Mouse (Mus musculus) heart, embryonic 14.5 days (tissue): ENCODE data around the gene Nt5c2. TPM values are rescaled to one million over a fixed set of nuclear protein-coding genes. Genes with fewer than 3 reads are reported as not detected.

ENCODE experiments used
- ATAC-seq: fragments of 200-750 bp; cut with Nextera tagmentation; 2 replicates; pipeline ENCODE4 v1.8.0; 2017; ENCODE audit warnings: low read depth, moderate TSS enrichment; ENCODE audit not compliant: insufficient number of reproducible peaks, insufficient read depth, low FRiP score
- H3K27ac ChIP-seq, 2 experiments: fragments of 200-500 bp in 1 of 2; fragments of 300-500 bp in 1 of 2; sonication (generic) in 1 of 2; replicated peaks in 1 of 2; 2 replicates each; pipeline ENCODE4 v1.5.1; 2012 to 2014; ENCODE audit warnings: low read depth in 2 of 2, low read length in 2 of 2, control low read depth in 1 of 2, mild to moderate bottlenecking in 1 of 2, mixed read lengths in 1 of 2; ENCODE audit not compliant: control insufficient read depth in 1 of 2, insufficient read depth in 1 of 2
- H3K27me3 ChIP-seq: fragments of 300-500 bp; sonication (generic); 2 replicates; pipeline ENCODE4 v1.6.1; 2014; ENCODE audit warnings: mild to moderate bottlenecking, low read length, control low read depth; ENCODE audit not compliant: control insufficient read depth, insufficient read depth
- H3K36me3 ChIP-seq: fragments of 300-500 bp; sonication (generic); 2 replicates; pipeline ENCODE4 v1.6.1; 2014; ENCODE audit warnings: mild to moderate bottlenecking, control low read depth, low read length, mixed read lengths; ENCODE audit not compliant: control insufficient read depth, insufficient read depth
- H3K4me1 ChIP-seq, 2 experiments: fragments of 200-500 bp in 1 of 2; fragments of 300-500 bp in 1 of 2; sonication (generic) in 1 of 2; 2 replicates each; pipeline ENCODE4 v1.6.1; 2012 to 2014; ENCODE audit warnings: low read length in 2 of 2, control low read depth in 1 of 2, mixed read lengths in 1 of 2; ENCODE audit not compliant: control insufficient read depth in 2 of 2, insufficient read depth in 2 of 2
- H3K4me2 ChIP-seq: fragments of 300-500 bp; sonication (generic); 2 replicates; pipeline ENCODE4 v1.6.1; 2014; ENCODE audit warnings: mild to moderate bottlenecking, low read length
- H3K4me3 ChIP-seq, 2 experiments: fragments of 200-500 bp in 1 of 2; fragments of 300-500 bp in 1 of 2; sonication (generic) in 1 of 2; 2 replicates each; pipeline ENCODE4 v1.5.1; 2012 to 2014; ENCODE audit warnings: low read length in 2 of 2, mild to moderate bottlenecking in 2 of 2, control low read depth in 1 of 2, low read depth in 1 of 2, moderate library complexity in 1 of 2; ENCODE audit not compliant: control insufficient read depth in 1 of 2, insufficient read depth in 1 of 2
- H3K9ac ChIP-seq: fragments of 300-500 bp; sonication (generic); 2 replicates; pipeline ENCODE4 v1.6.1; 2014; ENCODE audit warnings: mild to moderate bottlenecking, low read length
- H3K9me3 ChIP-seq: fragments of 300-500 bp; sonication (generic); 2 replicates; pipeline ENCODE4 v1.6.1; 2016; ENCODE audit warnings: low read length, control low read depth; ENCODE audit not compliant: control insufficient read depth
- WGBS: fragments of 180-500 bp; shearing (Covaris S2); extraction: QIAGEN DNeasy Blood & Tissue Kit; methylation state at CpG from one replicate; pipeline ENCODE4 v1.1.7; 2014; 5-methylcytosine and 5-hydroxymethylcytosine counted together
- polyA plus RNA-seq: library from polyadenylated mRNA; unstranded; fragments of >200 nt; fragmentation: Nextera tagmentation; extraction: Ambion mirVana; gene quantifications from 2 replicates; pipeline ENCODE4 v1.2.1, GENCODE M21; 2014

Nt5c2 gene
- polyA plus RNA-seq, 1 experiment from 2014 or later = 126 TPM

DNA sequence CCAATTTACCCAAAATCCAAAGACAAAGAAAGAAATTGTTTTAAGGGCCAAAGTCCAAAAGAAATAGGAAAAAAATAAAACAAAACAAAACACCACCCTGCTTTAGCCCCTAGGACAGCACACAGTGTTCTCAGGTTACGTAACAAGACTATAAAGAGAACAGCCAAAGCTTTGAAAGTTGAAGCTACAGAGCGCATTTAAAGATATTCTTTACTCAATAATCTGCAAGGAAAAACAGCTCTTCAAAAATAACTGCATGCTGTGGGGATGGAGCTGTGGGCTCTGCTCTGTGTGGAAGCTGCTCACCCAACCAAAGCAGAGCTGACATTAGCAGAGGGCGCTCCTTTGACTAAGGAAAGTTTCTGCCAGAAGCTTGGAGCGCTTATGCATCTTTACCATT is 106.0 kb downstream of the Nt5c2 start:
- no peaks in the 10 kb centered on the region for H3K9me3 ChIP-seq
- ATAC-seq = no peak
- WGBS = 82% methylated on average over 4 of the region's 4 CpGs
- H3K27me3 ChIP-seq = no peaks in the 10 kb centered on the region
- no peak overlapping the region for H3K27ac ChIP-seq
- no peak overlapping the region for H3K4me3 ChIP-seq
- H3K9ac ChIP-seq = no peak overlapping the region
- peaks cover 2 to 3% of the 10 kb centered on the region in 2 experiments; a peak in 3 of 4 replicates for H3K4me1 ChIP-seq
- no peak overlapping the region for H3K4me2 ChIP-seq
- peaks cover 9% of the 10 kb centered on the region for H3K36me3 ChIP-seq

DNA sequence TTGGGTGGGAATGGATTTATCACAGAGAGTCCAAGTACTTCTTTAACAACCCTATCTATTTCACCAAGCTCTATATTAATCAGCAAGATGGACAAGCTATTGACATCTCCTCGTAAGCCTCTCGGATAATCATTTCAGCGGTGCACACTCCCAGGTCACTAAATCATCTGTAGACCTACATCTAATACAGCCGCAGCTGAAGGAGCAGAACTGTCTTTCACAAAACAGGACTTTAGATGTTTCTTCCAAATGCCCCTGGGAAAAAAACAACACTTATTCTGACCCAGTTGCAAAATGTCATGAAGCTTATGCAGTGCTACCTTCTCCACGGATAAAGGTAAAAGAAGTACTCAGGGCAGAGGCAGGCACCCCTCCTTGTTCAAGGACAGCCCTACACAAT is 106.7 kb downstream of the Nt5c2 start:
- WGBS = 83% methylated on average over 5 of the region's 5 CpGs
- H3K9me3 ChIP-seq = no peaks in the 10 kb centered on the region
- H3K4me2 ChIP-seq = no peak overlapping the region
- ATAC-seq = no peak
- H3K27ac ChIP-seq = no peak overlapping the region
- no peak overlapping the region for H3K9ac ChIP-seq
- peaks cover 2 to 3% of the 10 kb centered on the region in 2 experiments; a peak in 3 of 4 replicates for H3K4me1 ChIP-seq
- no peak overlapping the region for H3K4me3 ChIP-seq
- no peaks in the 10 kb centered on the region for H3K27me3 ChIP-seq
- H3K36me3 ChIP-seq = peaks cover 17% of the 10 kb centered on the region

DNA sequence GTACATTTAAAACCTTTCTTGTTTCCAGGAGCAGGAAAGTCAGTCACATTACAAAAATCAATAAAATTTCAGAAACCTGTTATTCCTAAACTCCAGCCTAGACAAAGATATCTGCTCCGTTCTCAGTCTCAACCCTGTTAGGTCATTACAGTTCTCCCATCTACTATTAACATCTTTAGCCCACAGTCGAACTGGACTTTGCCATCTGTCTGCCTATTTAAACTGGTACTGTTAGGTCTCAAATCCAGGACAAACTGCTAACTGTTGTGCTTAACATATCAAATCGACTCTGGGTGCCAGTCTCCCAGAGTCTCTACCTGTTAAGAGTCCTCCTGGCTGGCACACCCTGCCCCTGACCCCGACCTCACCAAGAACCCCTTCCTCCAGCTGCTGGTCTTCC is 109.0 kb downstream of the Nt5c2 start:
- H3K9ac ChIP-seq = no peak overlapping the region
- H3K36me3 ChIP-seq = peaks cover 26% of the 10 kb centered on the region
- 71% methylated on average over 4 of the region's 4 CpGs for WGBS
- no peaks in the 10 kb centered on the region for H3K9me3 ChIP-seq
- H3K27ac ChIP-seq = no peak overlapping the region
- no peak overlapping the region for H3K4me3 ChIP-seq
- no peaks in the 10 kb centered on the region for H3K27me3 ChIP-seq
- no peak for ATAC-seq
- peaks cover 2 to 6% of the 10 kb centered on the region in 2 experiments for H3K4me1 ChIP-seq
- no peak overlapping the region for H3K4me2 ChIP-seq

DNA sequence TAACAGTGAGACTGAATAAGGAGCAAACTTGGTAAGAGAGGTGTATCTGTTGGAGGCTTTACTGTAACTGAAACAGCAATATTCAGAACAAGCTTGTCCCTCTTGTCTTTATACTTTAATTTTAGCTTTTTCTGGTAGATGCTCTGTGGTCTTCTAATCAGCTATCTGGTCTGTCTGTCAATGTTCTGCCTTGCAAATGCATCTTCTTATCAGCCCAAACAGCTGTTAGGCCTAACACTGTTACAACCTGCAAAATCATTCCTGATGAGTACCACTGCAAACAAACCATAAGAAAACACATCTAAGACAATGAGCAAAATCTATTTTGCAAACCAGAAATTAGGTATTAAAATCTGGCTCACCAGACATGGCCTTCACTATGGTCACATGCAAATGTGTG is 109.6 kb downstream of the Nt5c2 start:
- no peak overlapping the region for H3K4me2 ChIP-seq
- H3K27ac ChIP-seq = no peak overlapping the region
- H3K4me1 ChIP-seq = peaks cover 4 to 11% of the 10 kb centered on the region in 2 experiments
- H3K36me3 ChIP-seq = peaks cover 26% of the 10 kb centered on the region
- ATAC-seq = no peak
- H3K9ac ChIP-seq = no peak overlapping the region
- no peak overlapping the region for H3K4me3 ChIP-seq
- H3K9me3 ChIP-seq = no peaks in the 10 kb centered on the region
- H3K27me3 ChIP-seq = no peaks in the 10 kb centered on the region

DNA sequence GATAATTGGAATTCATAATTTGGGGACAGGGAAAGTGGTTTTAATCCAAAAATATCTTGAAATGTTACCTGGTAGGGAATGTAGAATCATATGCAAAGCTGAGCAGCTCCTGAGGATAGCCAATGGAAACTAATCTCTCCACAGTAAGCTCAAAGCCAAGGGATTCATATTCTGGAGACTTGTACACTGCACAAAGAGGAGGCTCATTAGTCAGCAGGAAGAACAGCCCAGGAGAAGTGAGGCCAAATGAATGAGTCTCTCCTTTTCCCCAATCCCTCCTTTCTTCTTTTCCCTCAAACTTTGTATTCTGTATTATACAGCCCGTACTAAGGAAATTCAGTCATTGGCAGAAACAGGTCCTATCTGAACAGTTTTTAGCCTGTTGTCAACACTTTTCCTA is 110.0 kb downstream of the Nt5c2 start:
- peaks cover 26% of the 10 kb centered on the region for H3K36me3 ChIP-seq
- H3K4me1 ChIP-seq = peaks cover 5 to 16% of the 10 kb centered on the region in 2 experiments
- no peak overlapping the region for H3K4me2 ChIP-seq
- no peak for ATAC-seq
- H3K9me3 ChIP-seq = no peaks in the 10 kb centered on the region
- H3K27ac ChIP-seq = no peak overlapping the region
- no peak overlapping the region for H3K4me3 ChIP-seq
- H3K9ac ChIP-seq = no peak overlapping the region; the same call in 1 of the 2 replicates
- WGBS = 65% methylated on average over 1 of the region's 1 CpGs
- no peaks in the 10 kb centered on the region for H3K27me3 ChIP-seq

DNA sequence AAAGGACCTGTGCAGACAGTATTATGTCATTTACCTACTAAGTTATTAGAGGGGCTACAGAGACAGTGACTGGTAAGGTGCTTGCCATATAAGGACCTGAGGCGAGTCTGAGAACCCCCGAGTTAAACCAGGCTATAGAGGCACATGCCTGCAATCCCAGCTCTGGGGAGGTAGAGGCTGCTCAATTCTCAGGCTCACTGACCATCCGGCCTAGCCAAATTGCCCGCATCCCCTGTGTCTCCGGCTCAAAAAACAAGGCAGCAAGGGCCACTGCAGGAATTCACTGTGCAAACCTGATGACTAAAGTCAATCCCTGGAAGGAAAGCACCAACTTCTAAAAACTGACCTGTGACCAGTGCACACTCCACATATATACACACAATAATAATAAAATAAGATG is 111.6 kb downstream of the Nt5c2 start:
- no peak for ATAC-seq
- Histone ChIP-seq H3K36me3 (peaks cover 33% of the 10 kb centered on the region), H3K27ac (no peak overlapping the region), H3K9me3 (no peaks in the 10 kb centered on the region), H3K4me1 (peaks cover 11 to 26% of the 10 kb centered on the region in 2 experiments), H3K4me3 (no peak overlapping the region), H3K27me3 (no peaks in the 10 kb centered on the region), H3K4me2 (no peak overlapping the region), H3K9ac (no peak overlapping the region)
- 90% methylated on average over 5 of the region's 5 CpGs for WGBS

DNA sequence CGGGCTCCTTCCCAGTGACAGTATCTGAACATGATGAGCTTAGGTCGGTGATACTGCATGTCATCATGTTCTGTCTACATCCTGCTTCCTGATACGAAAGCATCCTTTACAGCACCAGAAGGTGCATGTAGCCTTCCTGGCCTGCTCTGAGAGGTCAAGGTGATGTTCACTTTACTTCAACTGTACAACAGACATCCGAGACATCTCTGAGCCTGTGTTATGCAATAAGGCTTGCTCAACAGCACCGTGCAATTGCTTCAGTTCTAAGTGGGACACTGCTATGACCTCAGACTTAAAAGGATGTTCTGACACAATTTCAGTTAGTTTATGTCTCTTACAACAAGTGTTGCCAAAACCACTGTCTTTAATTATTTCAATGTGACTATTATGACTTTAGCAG is 113.6 kb downstream of the Nt5c2 start:
- Histone ChIP-seq H3K27me3 (no peaks in the 10 kb centered on the region), H3K4me1 (peaks cover 11 to 26% of the 10 kb centered on the region in 2 experiments), H3K9ac (no peak overlapping the region), H3K27ac (no peak overlapping the region), H3K36me3 (peaks cover 51% of the 10 kb centered on the region), H3K4me3 (no peak overlapping the region), H3K9me3 (peaks cover 4% of the 10 kb centered on the region), H3K4me2 (no peak overlapping the region)
- no peak for ATAC-seq
- 74% methylated on average over 5 of the region's 5 CpGs for WGBS

DNA sequence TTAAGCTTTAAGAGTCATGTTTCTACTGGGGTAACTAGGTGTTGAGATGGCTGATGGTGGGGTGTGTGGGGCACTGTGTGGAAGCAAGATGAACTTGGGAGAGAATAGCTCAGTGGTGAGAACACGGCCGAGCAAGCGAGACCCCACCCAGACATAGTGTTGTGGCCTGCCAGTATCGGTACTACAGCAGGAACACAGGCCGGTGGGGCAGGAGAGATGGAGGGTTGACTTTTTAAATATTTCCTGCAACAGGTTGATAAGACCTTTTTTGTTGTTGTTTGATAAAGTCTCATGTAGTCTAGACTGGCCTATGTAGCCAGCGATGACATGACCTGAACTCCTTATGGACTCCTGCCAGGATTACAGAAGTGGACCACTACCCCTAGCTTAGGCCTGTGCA is 114.2 kb downstream of the Nt5c2 start:
- 60% methylated on average over 6 of the region's 6 CpGs for WGBS

More for the DNA sequence above, 114.2 kb downstream of the Nt5c2 start:
- no peak for ATAC-seq
- Histone ChIP-seq H3K4me1 (peaks cover 11 to 23% of the 10 kb centered on the region in 2 experiments), H3K36me3 (peaks cover 55% of the 10 kb centered on the region), H3K9me3 (peaks cover 4% of the 10 kb centered on the region), H3K4me2 (no peak overlapping the region), H3K4me3 (no peak overlapping the region), H3K27me3 (no peaks in the 10 kb centered on the region), H3K27ac (no peak overlapping the region), H3K9ac (no peak overlapping the region)
